Mouse (Mus musculus): Measurements from ENCODE around the gene Mfsd6l. TPM values are rescaled to one million over a fixed set of nuclear protein-coding genes. Genes with fewer than 3 reads are reported as not detected.

Gene Mfsd6l
- polyA plus RNA-seq, 1 experiment from 2014 or later, result 5.8 TPM

- Histone ChIP-seq H3K9me3 (ENCODE audit: low read length) (no peaks in the 10 kb centered on the region), H3K9ac (replicated peaks; ENCODE audit: low read depth) (no peak overlapping the region), H3K4me1 (ENCODE audit: insufficient read depth, low read depth, low read length) (no peaks in the 10 kb centered on the region), H3K36me3 (ENCODE audit: insufficient read depth, low read length) (no peaks in the 10 kb centered on the region), H3K4me2 (replicated peaks; ENCODE audit: low read depth, low read length) (no peak overlapping the region), H3K27ac (ENCODE audit: low read length) (no peak overlapping the region), H3K4me3 (ENCODE audit: low read depth, low read length) (no peak overlapping the region), H3K27me3 (replicated peaks; ENCODE audit: insufficient read depth, low read length) (no peaks in the 10 kb centered on the region)
- TF ChIP-seq CTCF (IDR thresholded peaks at IDR 0.05) (no peak), EP300 (IDR thresholded peaks at IDR 0.05) (no peak)
- ATAC-seq (no peak), DNase-seq (ENCODE audit: low spot score) (peak; percentile 25)
- WGBS, result 75% methylated on average over 5 of the region's 5 CpGs
These were observed 36.2 kb upstream of the Mfsd6l start for GRCm38 (mm10) chr11:68519815-68520214.

- H3K4me1 ChIP-seq (ENCODE audit: insufficient read depth, low read depth, low read length), result no peaks in the 10 kb centered on the region
- DNase-seq (ENCODE audit: low spot score), result no peak
- H3K9me3 ChIP-seq (ENCODE audit: low read length), result no peaks in the 10 kb centered on the region
- WGBS, result 80% methylated on average over 2 of the region's 2 CpGs
- TF ChIP-seq CTCF (IDR thresholded peaks at IDR 0.05) (no peak), EP300 (IDR thresholded peaks at IDR 0.05) (no peak)
- H3K27ac ChIP-seq (ENCODE audit: low read length), result no peak overlapping the region
- no peak for ATAC-seq
- H3K4me3 ChIP-seq (ENCODE audit: low read depth, low read length), result no peak overlapping the region
- H3K4me2 ChIP-seq (replicated peaks; ENCODE audit: low read depth, low read length), result no peak overlapping the region
- no peak overlapping the region for H3K9ac ChIP-seq (replicated peaks; ENCODE audit: low read depth)
- no peaks in the 10 kb centered on the region for H3K27me3 ChIP-seq (replicated peaks; ENCODE audit: insufficient read depth, low read length)
- no peaks in the 10 kb centered on the region for H3K36me3 ChIP-seq (ENCODE audit: insufficient read depth, low read length)
These were observed 35.5 kb upstream of the Mfsd6l start for GRCm38 (mm10) chr11:68520439-68520838.

DNA sequence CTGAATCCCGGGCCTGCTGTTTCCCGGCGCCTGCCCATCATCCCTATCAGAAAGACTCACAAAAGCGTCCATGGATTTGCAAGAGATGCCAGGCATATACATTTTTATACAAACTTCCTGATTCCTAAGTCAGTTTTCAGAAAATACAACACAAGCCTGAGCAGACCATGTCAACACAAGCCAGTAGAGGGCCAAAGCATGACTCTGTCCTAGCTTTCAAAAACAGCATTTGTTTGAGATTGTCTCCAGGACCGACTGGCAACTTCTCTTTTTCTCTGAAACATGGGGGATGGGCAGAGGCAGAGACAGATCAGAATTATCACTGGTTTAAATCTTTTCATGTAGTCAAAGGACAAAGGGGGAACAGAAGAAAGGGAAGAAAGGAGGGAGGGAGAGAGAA is 34.6 kb upstream of the Mfsd6l start:
- Histone ChIP-seq H3K9ac (replicated peaks; ENCODE audit: low read depth) (no peak overlapping the region), H3K9me3 (ENCODE audit: low read length) (no peaks in the 10 kb centered on the region), H3K4me3 (ENCODE audit: low read depth, low read length) (no peak overlapping the region), H3K27ac (ENCODE audit: low read length) (no peak overlapping the region), H3K4me1 (ENCODE audit: insufficient read depth, low read depth, low read length) (no peaks in the 10 kb centered on the region), H3K36me3 (ENCODE audit: insufficient read depth, low read length) (no peaks in the 10 kb centered on the region), H3K4me2 (replicated peaks; ENCODE audit: low read depth, low read length) (no peak overlapping the region), H3K27me3 (replicated peaks; ENCODE audit: insufficient read depth, low read length) (no peaks in the 10 kb centered on the region)
- no peak for TF ChIP-seq EP300 (IDR thresholded peaks at IDR 0.05)
- TF ChIP-seq CTCF (IDR thresholded peaks at IDR 0.05), result 0 out of 2 replicates have a peak, but pooled peaks have one; percentile 9
- ATAC-seq (no peak), DNase-seq (ENCODE audit: low spot score) (no peak)
- WGBS, result 78% methylated on average over 5 of the region's 5 CpGs

DNA sequence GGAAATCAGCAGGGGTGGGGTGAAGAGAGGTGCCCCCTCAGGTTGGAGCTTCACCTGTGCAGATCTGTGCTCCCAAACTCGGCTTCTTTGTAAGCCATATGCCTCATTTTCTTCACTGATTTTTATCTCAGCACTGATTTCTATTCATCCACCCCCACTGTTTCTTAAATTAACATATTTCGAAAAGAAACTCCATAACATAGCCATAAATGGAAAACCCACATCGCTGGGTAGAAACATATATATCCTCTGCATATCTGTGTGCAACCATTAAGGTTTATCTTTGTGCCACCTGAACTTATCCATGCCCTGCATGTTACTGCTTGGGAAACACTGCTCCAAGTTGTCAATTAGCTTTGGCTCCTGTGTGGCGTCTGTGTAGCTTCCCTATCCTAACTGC is 29.5 kb upstream of the Mfsd6l start:
- WGBS, result 76% methylated on average over 4 of the region's 4 CpGs

DNA sequence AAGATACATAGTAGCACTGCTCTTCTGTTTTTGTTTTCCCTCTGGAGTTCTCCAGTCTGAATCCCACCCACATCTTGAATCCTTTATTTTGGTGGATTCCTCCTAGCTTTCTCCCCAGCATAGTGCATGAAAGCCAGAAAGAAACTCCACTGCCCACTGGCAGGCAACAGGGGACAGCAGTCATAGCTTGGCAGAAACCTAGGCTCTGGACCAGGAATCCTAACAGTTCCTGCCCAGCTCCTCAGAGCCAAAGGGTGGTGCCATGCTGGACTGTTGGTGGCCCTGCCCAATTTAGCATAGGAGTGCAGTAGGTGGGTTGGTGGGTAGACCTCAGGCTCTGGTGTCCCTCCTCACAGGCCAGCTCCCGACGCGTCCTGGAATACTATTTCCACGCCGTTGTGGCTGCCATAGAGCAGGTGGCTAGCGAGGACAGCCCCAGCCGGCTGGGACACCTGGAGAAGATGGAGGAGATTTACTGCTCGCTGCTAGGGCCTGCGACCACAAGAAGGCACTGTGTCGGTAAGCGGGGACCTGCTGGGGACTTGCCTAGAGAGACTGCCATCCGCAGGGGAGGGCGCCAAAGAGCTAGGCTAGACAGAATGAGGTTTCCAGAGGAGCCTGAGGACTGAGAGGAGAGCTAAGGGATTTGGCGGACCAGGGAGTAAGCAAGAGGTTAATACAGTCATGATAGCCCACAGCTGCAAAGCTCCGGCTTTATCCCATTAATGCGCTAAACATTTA is 24.8 kb upstream of the Mfsd6l start:
- WGBS, result 33% methylated on average over 16 of the region's 16 CpGs
- no peaks in the 10 kb centered on the region for H3K36me3 ChIP-seq (ENCODE audit: insufficient read depth, low read length)
- H3K9me3 ChIP-seq (ENCODE audit: low read length), result no peaks in the 10 kb centered on the region
- no peak overlapping the region for H3K4me2 ChIP-seq (replicated peaks; ENCODE audit: low read depth, low read length)
- DNase-seq (ENCODE audit: low spot score) (peak; percentile 66), ATAC-seq (peak; percentile 63; the same call in 1 of the 2 replicates)
- H3K27me3 ChIP-seq (replicated peaks; ENCODE audit: insufficient read depth, low read length), result no peaks in the 10 kb centered on the region
- no peaks in the 10 kb centered on the region for H3K4me1 ChIP-seq (ENCODE audit: insufficient read depth, low read depth, low read length)
- H3K27ac ChIP-seq (ENCODE audit: low read length), result no peak overlapping the region
- no peak overlapping the region for H3K4me3 ChIP-seq (ENCODE audit: low read depth, low read length)
- no peak overlapping the region for H3K9ac ChIP-seq (replicated peaks; ENCODE audit: low read depth)
- TF ChIP-seq EP300 (IDR thresholded peaks at IDR 0.05), result no peak
- TF ChIP-seq CTCF (IDR thresholded peaks at IDR 0.05), result peak; percentile 79

More for the DNA sequence above, 29.5 kb upstream of the Mfsd6l start:
- Histone ChIP-seq H3K4me3 (ENCODE audit: low read depth, low read length) (no peak overlapping the region), H3K36me3 (ENCODE audit: insufficient read depth, low read length) (no peaks in the 10 kb centered on the region), H3K4me2 (replicated peaks; ENCODE audit: low read depth, low read length) (no peak overlapping the region), H3K4me1 (ENCODE audit: insufficient read depth, low read depth, low read length) (no peaks in the 10 kb centered on the region), H3K27me3 (replicated peaks; ENCODE audit: insufficient read depth, low read length) (no peaks in the 10 kb centered on the region), H3K27ac (ENCODE audit: low read length) (no peak overlapping the region), H3K9me3 (ENCODE audit: low read length) (no peaks in the 10 kb centered on the region), H3K9ac (replicated peaks; ENCODE audit: low read depth) (no peak overlapping the region)
- TF ChIP-seq EP300 (IDR thresholded peaks at IDR 0.05), result no peak
- no peak for TF ChIP-seq CTCF (IDR thresholded peaks at IDR 0.05)
- no peak for DNase-seq (ENCODE audit: low spot score)
- ATAC-seq, result no peak

- Histone ChIP-seq H3K9ac (replicated peaks; ENCODE audit: low read depth) (no peak overlapping the region), H3K4me3 (ENCODE audit: low read depth, low read length) (no peak overlapping the region), H3K36me3 (ENCODE audit: insufficient read depth, low read length) (no peaks in the 10 kb centered on the region), H3K27me3 (replicated peaks; ENCODE audit: insufficient read depth, low read length) (no peaks in the 10 kb centered on the region), H3K9me3 (ENCODE audit: low read length) (no peaks in the 10 kb centered on the region), H3K4me1 (ENCODE audit: insufficient read depth, low read depth, low read length) (no peaks in the 10 kb centered on the region), H3K27ac (ENCODE audit: low read length) (no peak overlapping the region), H3K4me2 (replicated peaks; ENCODE audit: low read depth, low read length) (no peak overlapping the region)
- no peak for TF ChIP-seq CTCF (IDR thresholded peaks at IDR 0.05)
- TF ChIP-seq EP300 (IDR thresholded peaks at IDR 0.05), result no peak
- WGBS, result 36% methylated on average over 11 of the region's 11 CpGs
- no peak for ATAC-seq
- no peak for DNase-seq (ENCODE audit: low spot score)
These were observed 23.9 kb upstream of the Mfsd6l start for GRCm38 (mm10) chr11:68531941-68532535.
